Mouse (Mus musculus) MEL (cell line): Measurements from ENCODE around the gene Sorcs2.

Source experiments
- CTCF ChIP-seq, 3 experiments: IDR thresholded peaks in 2 of 3; conservative IDR thresholded peaks in 1 of 3; 2 replicates each; pipeline ENCODE4 v1.5.1; 2011 to 2012; ENCODE audit warnings: low read length in 3 of 3, low read depth in 2 of 3, mild to moderate bottlenecking in 2 of 3, improper control_type of control experiment in 1 of 3, inconsistent platforms in 1 of 3, mixed read lengths in 1 of 3, moderate library complexity in 1 of 3; ENCODE audit not compliant: control insufficient read depth in 1 of 3, insufficient read depth in 1 of 3, poor library complexity in 1 of 3, severe bottlenecking in 1 of 3
- GABPA ChIP-seq: IDR thresholded peaks from 2 replicates; pipeline ENCODE4 v1.6.1; 2012; ENCODE audit warnings: low read depth, mild to moderate bottlenecking, inconsistent platforms, low read length, improper control_type of control experiment, moderate library complexity
- MAZ ChIP-seq: IDR thresholded peaks from 2 replicates; pipeline ENCODE4 v1.6.1; 2012; ENCODE audit warnings: low read depth, mild to moderate bottlenecking, inconsistent platforms, low read length, improper control_type of control experiment
- MYC ChIP-seq: IDR thresholded peaks from 2 replicates; pipeline ENCODE4 v1.6.1; 2011; ENCODE audit warnings: low read depth, mild to moderate bottlenecking, low read length, improper control_type of control experiment, moderate library complexity
- POLR2A ChIP-seq, 2 experiments: IDR thresholded peaks; 2 replicates each; pipeline ENCODE4 v1.6.1; 2011 to 2012; ENCODE audit warnings: low read length in 2 of 2, mild to moderate bottlenecking in 2 of 2, control low read depth in 1 of 2, improper control_type of control experiment in 1 of 2, low read depth in 1 of 2, moderate library complexity in 1 of 2; ENCODE audit not compliant: control insufficient read depth in 1 of 2, insufficient read depth in 1 of 2, poor library complexity in 1 of 2
- POLR2AphosphoS2 ChIP-seq: IDR thresholded peaks from 2 replicates; pipeline ENCODE4 v1.6.1; 2011; ENCODE audit warnings: low read length, improper control_type of control experiment

GRCm38 (mm10) chr5:36083869-36084565, 313.9 kb downstream of the Sorcs2 start:
- TF ChIP-seq POLR2AphosphoS2 (no peak), MAZ (no peak), CTCF (IDR thresholded peaks at IDR 0.05 in 2 of 3, conservative IDR thresholded peaks at IDR 0.05 in 1 of 3; ENCODE audit: control insufficient read depth in 1 of 3, insufficient read depth in 1 of 3, low read depth in 2 of 3, low read length in 3 of 3, poor library complexity in 1 of 3, severe bottlenecking in 1 of 3) (no peak), POLR2A (IDR thresholded peaks at IDR 0.05; ENCODE audit: control insufficient read depth in 1 of 2, insufficient read depth in 1 of 2, low read depth in 1 of 2, low read length in 2 of 2, poor library complexity in 1 of 2) (no peak), MYC (no peak), GABPA (no peak)
